Mouse (Mus musculus) layer of hippocampus, adult 11-12 months (tissue): ENCODE results near the gene Prr29.

ENCODE experiments used
- DNase-seq: peaks from one replicate; pipeline ENCODE4 v3.0.0; 2022; ENCODE audit warnings: low spot score

Gene Prr29

DNA sequence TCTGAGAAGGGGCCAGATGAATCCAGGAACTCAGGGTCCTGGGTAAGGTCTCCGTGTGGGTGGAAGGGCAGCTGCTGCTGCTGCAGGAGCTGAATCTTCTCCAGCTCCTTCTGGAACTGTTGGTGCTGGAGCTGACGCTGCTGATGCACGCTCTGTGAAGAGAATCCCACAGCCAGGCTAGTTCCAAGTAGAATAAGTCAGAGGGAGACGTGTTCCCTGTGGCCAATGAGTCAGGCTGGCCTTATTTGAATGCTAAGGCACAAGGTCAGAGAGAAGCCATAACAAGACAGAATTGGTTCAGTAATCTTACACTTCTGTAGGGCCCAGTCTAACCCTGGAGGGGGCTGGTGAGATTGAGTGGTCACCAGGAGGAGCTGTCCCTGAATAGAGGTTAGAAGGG lies 44.7 kb downstream of the Prr29 start:
- DNase-seq = no peak

DNA sequence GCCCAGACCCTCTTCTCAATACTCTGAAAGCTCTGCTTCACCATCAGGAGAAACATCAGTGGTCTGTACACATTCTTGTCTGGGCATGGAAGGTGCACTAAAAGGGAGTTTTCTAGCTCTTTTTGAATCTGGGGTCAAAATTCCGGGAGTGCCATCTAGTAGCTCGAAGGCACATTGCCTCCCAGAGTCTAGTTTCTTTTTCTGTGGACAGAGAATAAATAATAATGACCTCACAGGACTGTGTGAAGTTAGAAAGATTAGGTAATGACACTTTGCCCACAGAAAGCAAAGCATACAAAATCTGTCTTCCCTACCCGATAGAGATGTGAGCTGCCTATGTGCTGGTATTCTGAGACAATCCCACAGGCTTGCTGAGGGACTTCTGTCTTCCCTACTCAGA lies 45.2 kb downstream of the Prr29 start:
- DNase-seq = no peak

DNA sequence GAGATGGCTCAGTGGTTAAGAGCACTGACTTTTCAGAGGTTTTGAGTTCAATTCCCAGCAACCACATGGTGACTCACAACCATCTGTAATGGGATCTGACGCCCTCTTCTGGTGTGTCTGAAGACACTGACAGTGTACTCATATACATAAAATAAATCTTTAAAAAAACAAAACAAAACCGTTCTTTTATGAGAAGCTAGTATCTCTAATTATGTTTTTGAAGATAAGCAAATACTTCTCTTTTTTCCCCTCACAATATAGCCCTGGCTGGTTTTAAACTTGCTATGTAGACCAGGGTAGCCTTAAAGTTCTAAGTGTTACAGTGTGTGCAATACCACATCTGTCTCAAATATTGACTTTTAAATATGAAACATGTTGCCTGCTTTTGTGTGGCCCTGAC lies 45.9 kb downstream of the Prr29 start:
- DNase-seq = no peak

DNA sequence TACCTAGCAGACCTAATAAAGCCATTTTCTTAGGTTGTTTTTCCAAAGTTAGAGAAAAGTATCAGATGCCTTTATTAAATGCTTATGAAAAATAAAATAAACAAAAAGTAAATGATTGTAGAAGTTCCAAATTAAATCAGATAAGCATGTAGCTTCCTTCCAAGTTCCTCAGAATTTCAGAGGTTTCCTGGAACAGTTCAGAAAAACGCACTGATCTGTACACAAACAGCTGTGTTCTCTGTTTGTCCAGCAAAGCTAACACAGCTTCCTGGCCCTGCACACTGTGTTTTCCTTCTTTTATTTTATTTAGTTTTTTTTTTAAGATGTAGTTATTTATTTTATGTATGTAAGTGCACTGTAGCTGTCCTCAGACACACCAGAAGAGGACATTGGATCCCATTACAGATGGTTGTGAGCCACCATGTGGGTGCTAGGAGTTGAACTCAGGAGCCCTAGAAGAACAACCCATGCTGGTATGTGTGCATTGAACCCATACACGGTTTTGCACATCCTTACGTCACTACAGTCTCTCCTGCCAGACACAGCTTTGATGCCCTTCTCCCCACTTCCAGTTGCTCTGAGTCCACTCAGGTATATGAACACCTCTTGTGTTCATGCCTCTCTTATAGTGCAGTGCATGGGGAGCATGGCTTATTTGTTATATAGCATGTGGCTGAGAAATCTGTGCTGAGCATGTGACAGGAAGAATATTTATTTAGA lies 47.5 kb downstream of the Prr29 start:
- no peak for DNase-seq

GRCm38 (mm10) chr11:106416331-106416730 lies 51.1 kb downstream of the Prr29 start:
- no peak for DNase-seq

GRCm38 (mm10) chr11:106417860-106418259 lies 52.6 kb downstream of the Prr29 start:
- DNase-seq = no peak

- DNase-seq = peak; percentile 91
These were observed 53.4 kb downstream of the Prr29 start for GRCm38 (mm10) chr11:106418622-106419196.

DNA sequence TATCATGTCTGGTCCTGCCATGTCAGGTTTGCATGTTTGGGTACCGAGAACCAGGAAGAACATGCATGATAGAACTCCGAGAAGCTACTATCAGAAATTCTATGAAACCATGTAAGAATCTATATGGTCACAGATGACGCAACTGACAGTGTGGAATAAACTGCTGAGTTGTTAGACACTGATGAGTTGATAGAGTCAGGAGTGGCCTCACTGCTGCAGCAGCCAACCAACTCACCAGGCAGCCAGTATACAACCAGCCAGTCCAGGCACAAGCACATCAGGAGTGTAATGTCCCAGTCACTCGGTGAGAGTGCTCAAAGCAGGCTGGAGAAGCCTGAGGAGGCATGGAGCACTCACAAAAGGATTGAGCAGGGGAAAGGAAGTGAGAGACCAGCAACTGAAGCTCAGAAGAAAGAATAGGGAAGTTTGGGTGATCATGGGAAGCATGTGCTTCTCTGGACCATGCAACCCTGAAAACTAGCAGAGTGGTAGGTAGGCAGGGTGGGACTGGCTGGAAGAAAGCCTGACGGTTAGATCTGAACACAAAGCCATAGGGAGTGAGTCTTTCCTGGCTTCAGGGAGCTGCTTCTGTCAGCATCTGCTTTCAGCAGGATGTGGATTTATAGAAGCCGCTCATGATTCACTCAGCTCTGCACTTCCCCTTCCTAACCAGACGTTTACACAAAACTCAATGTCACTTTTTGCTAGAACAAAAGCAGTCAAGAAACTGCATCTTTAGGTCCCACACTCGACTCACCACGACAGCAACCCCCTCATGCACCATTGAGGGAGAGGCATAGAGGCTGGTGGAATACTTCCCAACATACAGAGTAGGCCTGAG lies 54.2 kb downstream of the Prr29 start:
- DNase-seq = peak; percentile 13

DNA sequence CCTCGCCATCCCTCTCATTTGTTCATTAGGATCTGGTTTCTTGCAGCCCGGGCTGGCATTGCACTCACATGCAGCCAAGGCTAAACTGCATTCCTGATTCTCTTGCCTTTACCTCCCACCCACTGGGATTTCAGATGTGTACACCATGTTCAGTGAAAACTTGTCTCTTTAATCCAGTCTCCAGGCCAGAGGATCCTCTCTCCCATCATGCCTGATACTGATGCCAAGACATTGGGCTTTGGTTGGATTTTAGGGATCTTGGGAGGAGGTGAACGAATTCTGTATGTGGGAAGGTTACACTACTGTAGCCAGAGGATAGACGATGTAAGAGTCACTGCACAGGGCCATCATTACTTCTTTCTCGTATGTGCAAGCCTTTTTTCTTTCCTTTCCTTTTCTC lies 59.9 kb downstream of the Prr29 start:
- no peak for DNase-seq

- no peak for DNase-seq
These were observed 61.2 kb downstream of the Prr29 start for GRCm38 (mm10) chr11:106426447-106426846.
